8 mouse cellular contexts compared by ENCODE assay signal in the genomic region with DNA sequence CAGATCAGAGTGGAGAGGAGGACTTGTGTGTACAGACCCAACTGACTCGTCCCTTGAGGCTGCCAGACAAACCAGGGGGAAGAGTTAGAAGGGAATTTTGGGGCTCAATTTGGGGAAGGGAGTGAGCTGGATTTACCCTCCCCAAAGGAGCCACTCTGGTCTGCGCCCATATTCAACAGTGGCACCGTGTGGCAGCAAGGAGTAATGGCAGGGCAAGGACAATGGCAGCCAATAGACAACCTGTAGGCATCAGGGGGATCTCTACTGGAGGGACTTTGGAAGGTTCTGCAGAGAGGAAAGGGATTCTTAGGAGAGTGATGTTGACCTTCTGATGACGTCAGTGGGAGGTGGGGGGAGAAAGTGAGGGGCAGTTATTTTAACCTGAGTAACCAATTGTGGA.
DNase-seq lines count a peak whose midpoint lies in the region; ATAC-seq and TF ChIP-seq lines count a peak whose summit lies in the region.

No protein-coding gene starts in this region.

- H3K4me1 ChIP-seq in forebrain, embryonic 14.5 days (ENCODE audit: control insufficient read depth, insufficient read depth, low read length): no peaks in the 10 kb centered on the region
- H3K4me1 ChIP-seq in forebrain, embryonic 10.5 days: peaks cover 9% of the 10 kb centered on the region; the same call in 1 of the 2 replicates
- peaks cover 5% of the 10 kb centered on the region; the same call in 1 of the 2 replicates for H3K4me1 ChIP-seq in limb, embryonic 14.5 days (ENCODE audit: control insufficient read depth, insufficient read depth, low read length)
- peaks cover 32% of the 10 kb centered on the region for H3K4me1 ChIP-seq in limb, embryonic 10.5 days
- no peaks in the 10 kb centered on the region for H3K4me1 ChIP-seq in lung, postnatal 0 days (ENCODE audit: insufficient read depth, low read depth, low read length)

- DNase-seq in forebrain, embryonic 14.5 days (ENCODE audit: low spot score): peak; percentile 30
- no peak for DNase-seq in forebrain, embryonic 10.5 days (ENCODE audit: extremely low spot score, low spot score)
- no peak for DNase-seq in limb, embryonic 14.5 days (ENCODE audit: low spot score)
- no peak for DNase-seq in limb, embryonic 10.5 days (ENCODE audit: low spot score)
- peak; percentile 52 for DNase-seq in adipocyte (ENCODE audit: low spot score)
- DNase-seq in lung, postnatal 0 days (ENCODE audit: low spot score): peak; percentile 26
- DNase-seq in frontal cortex, postnatal 10 days (ENCODE audit: low spot score in 2 of 2): no peak
- DNase-seq in urinary bladder, postnatal 4 days (ENCODE audit: low spot score in 2 of 2): no peak

- no peak overlapping the region for H3K4me2 ChIP-seq in forebrain, embryonic 14.5 days (ENCODE audit: low read length)
- no peak overlapping the region for H3K4me2 ChIP-seq in limb, embryonic 14.5 days (replicated peaks; ENCODE audit: low read depth, low read length, severe bottlenecking)
- H3K4me2 ChIP-seq in lung, postnatal 0 days (replicated peaks; ENCODE audit: low read depth, low read length): no peak overlapping the region

- H3K9me3 ChIP-seq in forebrain, embryonic 14.5 days (replicated peaks; ENCODE audit: control insufficient read depth, low read length): no peaks in the 10 kb centered on the region
- no peaks in the 10 kb centered on the region for H3K9me3 ChIP-seq in forebrain, embryonic 10.5 days
- no peaks in the 10 kb centered on the region for H3K9me3 ChIP-seq in limb, embryonic 14.5 days (ENCODE audit: control insufficient read depth, low read length)
- no peaks in the 10 kb centered on the region for H3K9me3 ChIP-seq in limb, embryonic 10.5 days (replicated peaks)
- no peaks in the 10 kb centered on the region for H3K9me3 ChIP-seq in lung, postnatal 0 days (ENCODE audit: low read length)

- TF ChIP-seq CTCF in lung, postnatal 0 days (IDR thresholded peaks at IDR 0.05): peak; percentile 84

- no peak for ATAC-seq in forebrain, embryonic 14.5 days
- ATAC-seq in limb, embryonic 14.5 days (ENCODE audit: low FRiP score, low read depth): peak; percentile 44; the same call in 1 of the 2 replicates
- no peak for ATAC-seq in lung, postnatal 0 days

- TF ChIP-seq EP300 in lung, postnatal 0 days (IDR thresholded peaks at IDR 0.05): no peak

- no peaks in the 10 kb centered on the region for H3K36me3 ChIP-seq in forebrain, embryonic 14.5 days (ENCODE audit: control insufficient read depth, insufficient read depth, low read length)
- H3K36me3 ChIP-seq in forebrain, embryonic 10.5 days (replicated peaks): no peaks in the 10 kb centered on the region
- no peaks in the 10 kb centered on the region for H3K36me3 ChIP-seq in limb, embryonic 14.5 days (ENCODE audit: control insufficient read depth, insufficient read depth, low read length)
- no peaks in the 10 kb centered on the region for H3K36me3 ChIP-seq in limb, embryonic 10.5 days
- no peaks in the 10 kb centered on the region for H3K36me3 ChIP-seq in lung, postnatal 0 days (ENCODE audit: insufficient read depth, low read length)

- H3K4me3 ChIP-seq in forebrain, embryonic 14.5 days (ENCODE audit: low read depth, low read length): no peak overlapping the region
- no peak overlapping the region for H3K4me3 ChIP-seq in forebrain, embryonic 10.5 days
- no peak overlapping the region for H3K4me3 ChIP-seq in limb, embryonic 14.5 days (replicated peaks; ENCODE audit: low read length)
- no peak overlapping the region for H3K4me3 ChIP-seq in limb, embryonic 10.5 days
- no peak overlapping the region for H3K4me3 ChIP-seq in lung, postnatal 0 days (ENCODE audit: low read depth, low read length)

- no peak overlapping the region for H3K9ac ChIP-seq in forebrain, embryonic 14.5 days (ENCODE audit: low read length)
- no peak overlapping the region for H3K9ac ChIP-seq in limb, embryonic 14.5 days (ENCODE audit: low read depth, low read length, severe bottlenecking)
- H3K9ac ChIP-seq in lung, postnatal 0 days (replicated peaks; ENCODE audit: low read depth): no peak overlapping the region

- H3K27me3 ChIP-seq in forebrain, embryonic 14.5 days (replicated peaks; ENCODE audit: control insufficient read depth, insufficient read depth, low read length): 0 out of 2 replicates have a peak, but pooled peaks cover 3% of the 10 kb centered on the region
- peaks cover 23% of the 10 kb centered on the region for H3K27me3 ChIP-seq in forebrain, embryonic 10.5 days (ENCODE audit: poor library complexity, severe bottlenecking)
- H3K27me3 ChIP-seq in limb, embryonic 14.5 days (ENCODE audit: control insufficient read depth, insufficient read depth, low read length): no peaks in the 10 kb centered on the region
- H3K27me3 ChIP-seq in limb, embryonic 10.5 days (ENCODE audit: low read depth, poor library complexity, severe bottlenecking): peaks cover 26% of the 10 kb centered on the region
- H3K27me3 ChIP-seq in lung, postnatal 0 days (replicated peaks; ENCODE audit: insufficient read depth, low read length): no peaks in the 10 kb centered on the region

- TF ChIP-seq POLR2A in limb, embryonic 14.5 days (IDR thresholded peaks at IDR 0.05; ENCODE audit: borderline replicate concordance, extremely low read depth, insufficient read depth, insufficient read length): no peak

- 13% methylated on average over 4 of the region's 4 CpGs for WGBS in forebrain, embryonic 14.5 days
- 31% methylated on average over 4 of the region's 4 CpGs for WGBS in forebrain, embryonic 10.5 days
- WGBS in limb, embryonic 14.5 days: 25% methylated on average over 4 of the region's 4 CpGs
- WGBS in limb, embryonic 10.5 days: 24% methylated on average over 4 of the region's 4 CpGs
- 29% methylated on average over 4 of the region's 4 CpGs for WGBS in lung, postnatal 0 days

- H3K27ac ChIP-seq in forebrain, embryonic 14.5 days (ENCODE audit: low read depth, low read length): no peak overlapping the region
- no peak overlapping the region for H3K27ac ChIP-seq in forebrain, embryonic 10.5 days
- H3K27ac ChIP-seq in limb, embryonic 14.5 days (replicated peaks; ENCODE audit: low read depth, low read length): no peak overlapping the region
- H3K27ac ChIP-seq in limb, embryonic 10.5 days: no peak overlapping the region
- H3K27ac ChIP-seq in lung, postnatal 0 days (ENCODE audit: low read length): no peak overlapping the region

Comparison
In these comparisons a context has a peak if more than half of its experiments do, and no peak if none do; other contexts are left out.
1. DNase-seq: peak in forebrain, embryonic 14.5 days (single experiment), adipocyte (single experiment) and lung, postnatal 0 days (single experiment); none in forebrain, embryonic 10.5 days (single experiment), limb, embryonic 14.5 days (single experiment), limb, embryonic 10.5 days (single experiment), frontal cortex, postnatal 10 days (0 of 2) and urinary bladder, postnatal 4 days (0 of 2).